Mouse (Mus musculus) MN1 (cell line): ENCODE measurements at regions not wholly inside any gene's neighbourhood (a gene's known extent, or its start where the extent isn't known, plus 50 kb on each side); places are given as distances from the start of the nearest gene placed in this dataset.
"Not testable (repeated sequence)": the region's sequence is repeated elsewhere in the genome, so short reads cannot be mapped to it uniquely, and the experiment has no call there.

Source experiments
- DNase-seq: peaks from one replicate; pipeline ENCODE4 v3.0.0-alpha.2; 2016; ENCODE audit warnings: low spot score

DNA sequence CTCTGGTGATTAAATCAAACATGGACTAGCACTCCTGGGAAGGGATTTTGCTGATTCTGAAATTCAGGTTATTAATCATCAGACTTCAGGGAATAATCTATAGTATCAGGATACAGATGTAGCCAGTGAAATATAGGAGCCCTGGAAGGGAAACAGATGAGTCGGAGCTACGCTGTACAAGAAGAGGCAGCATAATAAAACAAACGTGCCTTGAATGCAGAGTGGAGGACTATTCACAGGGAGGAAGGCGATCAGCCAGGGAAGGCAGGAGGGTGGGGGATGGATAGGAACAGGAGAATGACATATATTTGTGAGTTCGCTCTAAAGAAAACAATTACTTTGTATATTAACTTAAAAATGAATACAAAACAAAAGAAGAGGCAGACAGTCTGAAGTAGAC lies 286.6 kb upstream of the Got2 start:
- DNase-seq = no peak

DNA sequence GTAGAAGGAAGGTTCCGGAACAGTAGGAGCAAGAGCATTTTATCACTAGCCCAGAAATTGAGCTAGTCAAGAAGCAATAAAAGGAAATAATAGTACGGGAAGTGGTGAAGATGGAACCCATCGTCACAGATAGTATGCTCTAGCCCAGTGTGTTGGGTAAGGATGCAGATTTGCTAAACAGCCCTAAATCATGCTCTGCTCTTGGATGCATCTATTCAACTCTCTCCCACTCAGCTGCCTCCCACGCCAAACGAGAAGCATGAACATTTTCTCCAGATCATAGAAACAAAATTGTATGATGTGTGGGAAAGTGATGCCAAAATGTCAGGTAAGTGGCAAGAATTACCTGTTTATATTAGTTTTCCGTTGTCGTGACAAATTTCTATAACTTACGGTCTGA lies 276.6 kb upstream of the Got2 start:
- no peak for DNase-seq

- DNase-seq = no peak
Measured at GRCm38 (mm10) chr8:96159899-96160298, 271.6 kb upstream of the Got2 start.

GRCm38 (mm10) chr8:96152496-96153250 lies 264.3 kb upstream of the Got2 start:
- DNase-seq = peak; percentile 14

DNA sequence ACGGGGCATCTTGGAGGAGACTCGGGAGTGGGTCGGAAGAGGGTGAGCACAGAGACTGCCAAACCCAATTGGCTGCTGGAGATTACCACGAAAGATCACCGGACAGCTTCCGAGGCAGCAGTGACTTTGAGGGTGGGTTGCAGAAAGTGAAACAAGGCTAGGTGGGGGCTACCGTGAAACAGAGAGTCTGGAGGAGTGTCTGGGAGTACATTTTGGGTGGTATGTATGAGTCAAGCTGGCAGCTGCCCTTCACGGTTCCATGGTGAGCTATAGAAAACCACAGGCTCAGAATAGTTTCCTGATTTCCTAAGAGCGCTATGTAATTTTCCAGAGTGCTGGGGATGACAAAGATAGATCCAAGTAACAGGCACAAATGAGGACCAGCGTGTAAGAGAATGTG lies 263.7 kb upstream of the Got2 start:
- DNase-seq = no peak

DNA sequence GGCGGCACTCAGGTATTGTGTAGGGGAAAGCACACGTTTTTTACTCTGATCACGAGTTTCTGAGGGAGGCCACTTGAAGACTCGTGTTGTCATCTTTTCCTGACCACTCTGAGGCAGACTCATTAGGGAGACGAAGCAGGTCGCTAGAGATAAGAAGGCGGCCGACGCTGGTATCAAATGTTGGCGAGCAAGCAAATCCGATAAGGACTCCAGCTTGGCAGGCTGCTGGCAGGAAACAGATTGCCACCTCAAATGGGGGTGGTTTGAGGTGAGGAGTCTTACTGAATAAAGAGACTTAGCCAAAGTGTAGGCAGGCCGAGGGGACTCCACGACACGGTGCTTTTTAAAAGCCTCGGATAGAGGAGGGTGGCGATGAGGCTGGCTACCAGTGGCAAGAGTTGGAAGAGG lies 262.7 kb upstream of the Got2 start:
- no peak for DNase-seq

GRCm38 (mm10) chr8:96132183-96132582 lies 243.8 kb upstream of the Got2 start:
- no peak for DNase-seq

DNA sequence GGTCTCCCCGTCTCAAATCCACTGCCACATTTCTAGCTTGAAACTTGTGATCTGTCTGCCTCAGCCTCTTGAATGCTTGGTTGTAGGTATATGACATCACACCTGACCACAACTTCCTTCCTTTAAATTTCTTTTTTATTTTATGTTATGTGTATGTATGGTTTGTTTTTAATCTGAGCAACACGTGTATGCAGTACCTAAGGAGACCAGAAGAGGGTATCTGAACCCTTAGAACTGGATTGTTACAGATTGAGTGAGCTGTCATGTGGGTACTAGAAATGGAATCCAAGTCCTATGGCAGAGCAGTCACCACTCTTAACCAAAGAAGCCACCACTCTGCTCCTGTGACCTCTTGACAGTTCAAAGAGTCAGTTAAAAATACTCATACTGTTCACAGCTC lies 240.0 kb upstream of the Got2 start:
- no peak for DNase-seq

DNA sequence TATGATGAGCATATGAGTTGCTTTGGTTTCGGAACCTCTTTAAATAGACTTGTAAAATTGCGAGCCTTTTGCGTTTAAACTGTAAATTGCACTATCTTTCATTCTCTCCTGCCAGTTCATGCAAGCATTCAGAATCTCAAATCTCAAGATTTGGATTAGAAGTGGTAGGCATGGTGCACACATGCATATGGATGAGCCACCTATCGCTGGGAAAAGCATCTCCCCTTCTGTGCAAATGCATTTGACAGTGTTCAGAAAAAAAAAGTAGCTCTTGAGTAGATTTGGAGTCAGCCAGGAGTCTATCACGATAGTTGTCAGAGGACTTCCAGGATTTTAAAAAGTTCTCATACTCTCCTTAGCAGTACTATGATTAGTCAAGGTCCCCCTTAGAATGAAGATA lies 212.5 kb upstream of the Got2 start:
- no peak for DNase-seq

DNA sequence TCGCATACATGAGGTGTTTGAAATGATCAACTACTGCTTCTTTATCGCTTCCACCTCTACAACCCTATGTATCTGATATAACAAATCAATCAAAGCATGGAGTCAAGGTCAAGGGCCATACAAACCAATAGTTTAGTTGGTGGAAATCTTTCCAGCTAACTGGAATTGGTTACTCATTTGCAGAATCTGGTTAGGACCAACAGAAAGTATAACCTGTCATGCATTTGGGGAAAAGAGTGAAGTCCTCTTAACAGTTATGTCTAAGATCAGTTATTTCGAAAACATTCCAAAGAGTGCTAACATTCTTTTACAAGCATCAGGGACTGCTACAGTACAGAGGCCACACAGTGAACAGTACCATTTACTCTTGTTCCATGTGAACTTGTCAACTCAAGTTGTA lies 204.6 kb upstream of the Got2 start:
- no peak for DNase-seq

DNA sequence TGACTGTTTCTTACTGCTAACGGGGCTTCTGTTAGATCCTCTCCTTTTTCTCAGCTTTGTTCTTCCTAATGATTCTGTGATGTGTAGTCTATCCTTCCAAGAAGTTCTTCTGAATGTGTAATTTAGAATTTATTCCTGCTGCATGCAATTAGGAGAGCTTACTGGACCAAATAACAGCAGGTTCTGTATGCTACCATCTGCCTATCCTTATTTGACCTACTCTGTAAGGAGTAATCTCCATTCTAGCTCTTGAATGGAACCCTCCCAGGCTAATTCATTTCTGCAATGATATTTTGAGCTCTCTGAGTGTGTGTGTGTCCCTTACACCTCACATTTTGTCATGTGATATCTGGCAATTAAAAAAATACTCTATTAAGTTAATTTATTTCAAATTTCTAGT lies 201.9 kb upstream of the Got2 start:
- no peak for DNase-seq

DNA sequence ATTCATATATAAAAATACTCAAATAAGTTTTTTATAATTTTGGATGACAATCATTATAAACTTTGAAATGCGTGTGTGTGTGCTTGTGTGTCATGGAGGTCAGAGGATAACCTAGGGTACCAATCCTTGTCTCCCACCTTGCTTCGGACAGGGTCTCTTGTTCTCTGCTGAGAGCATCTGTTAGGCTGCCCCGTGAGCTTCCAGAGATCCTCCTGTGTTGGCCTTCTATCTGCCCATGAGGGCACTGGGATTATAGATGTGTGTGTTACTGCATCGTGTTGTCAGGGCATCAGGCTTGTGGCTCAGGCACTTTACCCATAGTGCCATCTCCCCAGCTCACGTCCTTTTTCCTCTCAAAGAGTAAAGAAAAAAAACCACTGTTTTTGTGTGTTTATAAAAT lies 180.0 kb upstream of the Got2 start:
- DNase-seq = no peak

GRCm38 (mm10) chr8:96047686-96048085 lies 159.3 kb upstream of the Got2 start:
- no peak for DNase-seq

DNA sequence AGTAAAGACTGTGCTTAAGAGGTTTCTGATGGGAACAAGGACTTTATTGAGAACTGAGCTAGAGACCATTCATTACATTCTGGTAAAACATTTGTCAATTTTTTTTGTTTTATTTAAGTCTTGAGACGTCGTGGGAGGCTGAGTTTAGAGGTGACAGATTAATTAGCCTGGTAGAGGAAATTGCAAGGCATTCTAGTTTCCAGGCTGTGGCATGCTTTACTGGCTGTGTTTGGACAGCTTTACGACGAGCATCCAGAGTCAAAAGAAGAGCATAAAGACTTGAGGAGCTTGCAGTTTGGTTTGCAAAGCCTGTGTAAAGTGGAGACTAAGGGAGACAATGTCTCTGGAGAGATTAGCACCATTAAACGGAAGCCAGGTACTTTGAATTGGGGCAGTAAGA lies 154.0 kb upstream of the Got2 start:
- DNase-seq = no peak

DNA sequence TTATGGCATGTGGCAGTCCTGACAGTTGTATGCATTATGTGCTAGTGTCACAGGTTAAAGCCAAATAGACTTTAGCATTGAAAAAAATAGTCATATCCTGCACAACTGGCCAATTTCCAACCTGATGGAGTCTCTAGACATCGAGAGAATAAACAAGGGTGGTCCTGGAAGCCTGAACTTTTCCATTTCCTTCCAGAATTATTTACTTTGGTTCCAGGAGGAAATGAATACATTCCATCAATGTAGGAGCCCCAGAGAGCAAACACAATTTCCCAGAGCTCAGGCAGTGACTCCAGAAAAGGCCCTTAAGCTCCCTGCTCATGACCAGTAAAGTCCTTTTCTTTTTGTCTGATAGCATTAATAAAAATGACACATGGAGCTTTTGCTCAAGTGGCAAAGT lies 151.9 kb upstream of the Got2 start:
- no peak for DNase-seq

GRCm38 (mm10) chr8:96018742-96019141 lies 130.4 kb upstream of the Got2 start:
- not testable (repeated sequence) for DNase-seq

- no peak for DNase-seq
Measured at GRCm38 (mm10) chr8:96012002-96012401, 123.7 kb upstream of the Got2 start.

DNA sequence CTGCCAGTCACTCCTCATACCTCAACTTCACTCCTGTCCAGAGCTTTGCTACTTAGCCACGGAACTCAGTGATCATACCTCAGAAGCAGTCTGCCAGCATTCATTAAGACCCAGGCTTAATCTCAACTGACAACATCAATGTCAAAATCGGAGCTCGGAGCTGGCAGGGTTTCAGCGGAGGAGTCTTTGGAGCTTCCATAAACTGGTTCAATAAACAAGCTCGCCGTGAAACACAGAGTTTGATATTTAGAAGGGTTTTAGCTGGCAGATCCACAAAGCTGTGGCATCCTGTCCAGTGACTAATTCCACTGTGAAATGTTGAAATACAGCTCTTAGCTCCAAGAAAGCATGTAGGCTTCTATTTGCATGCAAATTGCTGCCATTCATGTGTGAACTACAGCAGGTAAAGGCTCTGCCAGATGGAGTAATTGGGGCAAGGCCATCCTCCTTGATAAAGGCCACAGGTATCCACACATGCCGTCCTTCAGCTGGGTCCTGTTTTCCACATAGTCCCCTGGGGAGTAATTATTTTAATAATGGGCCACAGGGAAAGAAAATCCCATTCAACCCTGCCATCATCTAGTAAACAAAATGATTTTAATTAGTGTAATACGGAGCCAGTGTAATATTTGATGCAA lies 103.6 kb upstream of the Got2 start:
- DNase-seq = no peak

DNA sequence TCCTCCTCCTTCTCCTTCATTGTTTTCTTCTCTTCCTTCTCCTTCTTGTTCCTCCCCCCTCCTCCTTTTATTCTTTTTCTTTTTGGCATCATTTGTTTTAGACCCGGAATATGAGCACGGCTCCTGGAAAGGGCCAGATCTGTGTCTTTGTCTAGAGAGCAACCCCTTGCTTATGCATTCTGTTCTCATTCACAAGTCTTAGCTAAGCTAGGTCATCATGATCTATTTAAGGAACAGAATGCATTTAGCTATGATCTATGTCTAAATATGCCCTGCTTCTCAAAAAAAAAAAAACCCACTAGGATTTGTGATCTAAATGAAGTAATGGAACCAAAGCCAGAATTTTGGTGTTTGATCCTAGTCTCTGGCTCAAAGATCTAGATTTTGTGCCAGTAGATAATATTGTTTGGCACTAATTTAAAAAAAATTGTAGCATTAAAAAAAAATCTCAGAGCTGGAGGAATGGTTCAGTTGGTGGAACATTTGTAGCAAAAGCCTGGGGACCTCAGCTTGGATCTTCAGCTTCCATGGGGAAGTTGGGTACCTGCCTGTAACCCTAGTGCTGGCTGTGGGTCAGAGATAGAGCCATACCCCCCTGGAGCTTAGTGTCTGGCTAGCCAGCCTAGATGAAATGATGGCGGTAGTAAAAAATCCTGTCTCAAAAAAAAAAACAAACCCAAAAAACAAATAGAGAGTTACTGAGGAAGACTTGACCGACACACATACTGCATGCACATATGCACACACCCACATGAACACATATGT lies 100.5 kb upstream of the Got2 start:
- no peak for DNase-seq

GRCm38 (mm10) chr8:95987011-95987440 lies 98.7 kb upstream of the Got2 start:
- DNase-seq = no peak

DNA sequence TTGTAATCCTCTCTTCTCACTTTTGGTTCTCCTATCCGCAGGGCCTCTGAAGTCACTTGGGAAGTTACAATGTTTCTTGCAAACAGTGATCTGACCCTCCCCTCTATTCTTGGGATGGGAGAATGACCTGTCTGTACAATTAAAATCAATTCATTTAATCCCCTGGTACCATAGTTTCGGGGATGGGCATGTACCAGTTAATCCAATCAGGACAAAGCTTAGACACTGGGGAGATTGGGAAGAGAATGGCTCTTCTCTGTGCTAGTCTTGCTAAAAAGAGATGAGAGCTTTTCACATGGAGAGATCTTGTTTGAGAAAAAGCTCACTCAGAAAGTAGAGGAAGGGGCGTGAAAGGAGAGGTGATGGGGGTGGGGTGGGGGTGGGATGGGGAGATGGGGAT lies 98.1 kb upstream of the Got2 start:
- no peak for DNase-seq

- no peak for DNase-seq
Measured at GRCm38 (mm10) chr8:95983690-95984089, 95.3 kb upstream of the Got2 start.

- no peak for DNase-seq
Measured at GRCm38 (mm10) chr8:95980405-95980804, 92.1 kb upstream of the Got2 start.
